Mouse (Mus musculus) retina, postnatal 1 day (tissue): ENCODE results near the gene Pitpna.
"Not testable (repeated sequence)": the region's sequence is repeated elsewhere in the genome, so short reads cannot be mapped to it uniquely, and the experiment has no call there.

Experiments
- DNase-seq: peaks from one replicate; pipeline ENCODE4 v3.0.0-alpha.2; 2012

Pitpna gene

DNA sequence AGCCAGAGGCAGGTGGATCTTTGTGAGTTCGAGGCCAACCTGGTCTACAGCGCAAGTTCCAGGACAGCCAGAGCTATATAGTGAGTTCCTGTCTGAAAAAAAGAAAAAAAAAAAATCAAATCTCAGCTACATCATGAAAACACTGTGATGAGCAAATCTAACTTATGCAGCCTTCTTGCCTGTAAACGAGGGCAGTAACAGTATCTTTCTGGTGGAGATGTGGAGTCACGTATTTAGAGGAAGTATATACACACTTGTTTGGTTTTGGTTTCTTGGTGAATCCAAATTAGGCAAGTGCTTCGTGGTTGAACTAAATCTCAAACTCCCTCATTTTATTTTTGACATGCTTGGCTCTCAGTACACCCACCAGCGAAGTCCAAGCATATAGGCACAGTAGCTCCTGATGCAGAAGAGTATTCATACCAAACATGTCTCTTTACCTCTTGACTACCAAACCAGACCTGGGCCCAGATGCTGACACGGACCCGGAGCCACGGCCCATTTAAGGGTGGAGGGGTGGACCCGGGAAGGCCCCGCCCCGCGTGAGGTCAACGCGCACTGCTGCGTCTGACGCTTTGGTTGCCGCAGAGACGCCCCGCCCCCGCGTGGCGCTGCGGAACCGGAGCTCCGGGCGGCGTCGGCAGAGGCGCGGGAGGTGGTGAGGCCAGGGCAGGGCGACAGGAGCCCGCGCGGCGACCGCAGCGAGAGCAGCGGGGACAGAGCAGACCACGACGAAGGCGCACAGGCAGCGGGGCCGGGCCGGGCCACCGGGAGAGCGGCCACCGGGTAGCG, at the start of gene Pitpna:
Gene Pitpna, plus strand, starts transcription at position 605 of the 792 bp plus-strand sequence.
- DNase-seq = peak; percentile 95

DNA sequence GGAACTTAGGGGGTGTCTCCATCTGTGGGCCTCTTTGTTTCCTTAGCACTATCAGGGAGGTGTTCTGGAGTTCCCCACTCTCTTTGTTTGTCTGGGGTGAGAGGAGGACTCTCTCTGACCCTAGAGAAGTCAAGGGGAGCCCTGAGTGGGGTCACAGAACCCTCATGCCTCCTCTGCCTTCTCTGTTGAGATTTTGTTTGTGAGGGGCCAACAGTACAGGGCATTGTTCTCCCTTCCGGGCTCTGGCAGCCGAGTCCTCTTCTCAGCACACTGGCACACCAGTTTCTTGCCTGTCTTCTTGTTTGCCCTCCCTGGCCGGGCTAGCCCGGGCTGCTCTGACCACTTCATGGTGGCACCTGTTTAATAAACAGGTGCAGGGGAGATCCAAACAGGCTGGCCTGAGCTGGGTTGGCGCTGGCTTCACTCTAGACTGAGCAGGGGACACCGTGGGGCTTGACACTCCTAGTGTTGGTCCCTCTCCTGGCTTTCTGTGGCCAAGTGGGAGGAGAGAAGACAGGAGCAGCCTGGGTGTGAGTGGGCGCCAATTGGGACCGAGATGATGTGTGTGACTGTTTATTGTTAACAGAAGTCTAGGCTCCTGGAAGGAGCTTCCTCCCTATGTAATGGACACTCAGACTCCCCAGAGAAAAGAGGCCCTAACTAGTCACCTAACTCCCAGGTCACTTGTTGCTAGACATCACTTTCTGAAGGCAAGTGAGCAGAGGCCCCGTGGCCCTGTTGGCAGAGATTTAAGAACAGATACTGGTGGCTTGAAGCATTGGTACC, 49.5 kb upstream of the Pitpna start:
- DNase-seq = peak; percentile 24

DNA sequence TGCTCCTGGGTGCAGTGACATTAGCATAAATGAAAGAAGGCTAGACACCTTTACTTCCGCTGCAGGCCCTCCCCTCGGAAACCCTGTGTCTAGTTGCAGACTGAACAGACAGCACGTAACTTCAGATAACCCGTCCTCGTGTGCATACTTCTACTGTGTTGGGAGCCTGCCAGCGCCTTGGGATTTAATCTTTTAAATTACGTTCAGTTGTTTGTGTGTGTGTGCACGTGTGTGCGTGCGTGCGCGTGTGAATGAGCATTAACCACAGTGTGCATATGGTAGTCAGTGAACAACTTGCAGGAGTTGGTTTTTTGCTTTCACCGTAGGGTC, 49.0 kb upstream of the Pitpna start:
- no peak for DNase-seq

DNA sequence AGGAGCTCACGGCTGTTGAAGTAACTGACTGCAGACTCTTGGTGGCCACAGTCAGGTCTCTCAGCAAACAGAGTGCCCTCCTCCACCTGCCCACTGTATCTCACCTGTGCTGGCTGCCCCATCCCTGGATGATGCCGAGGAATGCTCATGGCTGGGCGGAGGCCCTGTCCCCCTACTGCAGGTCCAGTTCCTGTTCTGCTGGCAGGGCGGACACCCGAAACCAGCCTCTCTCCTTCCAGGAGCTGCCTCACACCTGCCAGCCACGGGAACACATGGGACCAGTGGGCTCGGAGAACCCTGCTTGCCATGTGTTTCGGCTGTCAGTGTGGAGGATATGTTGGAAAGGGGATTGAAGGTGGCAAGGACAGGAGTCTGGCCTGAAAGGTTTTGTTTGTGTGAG, 47.7 kb upstream of the Pitpna start:
- no peak for DNase-seq

DNA sequence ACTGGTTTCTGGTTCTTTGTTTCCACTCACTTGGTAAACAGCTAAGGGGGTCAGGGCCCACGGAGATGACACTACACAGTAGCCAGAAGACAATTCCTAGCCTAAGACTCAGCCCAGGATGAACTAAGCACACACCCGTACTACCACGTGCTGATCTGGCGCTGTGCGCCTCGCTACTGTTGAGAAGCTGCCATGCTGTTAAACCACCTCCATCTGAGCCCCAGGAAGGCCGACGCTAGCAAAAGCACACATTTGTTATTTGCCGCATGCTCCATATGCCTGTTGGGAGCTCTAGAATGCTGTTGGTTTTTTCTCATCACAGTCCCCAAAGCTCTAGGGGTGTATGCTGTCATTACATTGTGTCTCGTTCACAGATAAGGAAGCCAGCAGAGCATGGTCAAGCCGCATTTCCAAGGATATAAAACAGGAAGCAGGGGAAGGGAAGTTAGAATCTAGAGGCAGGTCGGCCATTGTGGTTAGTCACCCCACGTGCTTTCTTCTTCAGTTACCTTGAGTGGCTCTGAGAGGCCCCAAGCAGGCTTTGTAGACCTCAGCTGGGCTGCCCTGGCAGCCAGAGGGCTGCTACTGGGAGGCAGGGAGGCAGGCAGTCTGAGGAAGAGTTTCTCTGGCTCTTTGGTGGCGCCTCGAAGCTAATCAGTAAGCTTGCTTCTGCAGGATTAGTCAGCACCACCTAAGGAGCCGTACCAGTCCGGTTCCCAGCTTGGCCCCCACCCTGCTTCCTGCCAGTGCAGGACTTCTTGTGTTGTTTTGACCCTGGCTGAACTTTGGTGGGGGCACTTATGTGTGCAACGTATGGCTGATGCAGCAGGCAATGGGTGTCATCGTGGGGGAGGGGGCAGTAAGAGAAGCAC, 47.0 kb upstream of the Pitpna start:
- no peak for DNase-seq

DNA sequence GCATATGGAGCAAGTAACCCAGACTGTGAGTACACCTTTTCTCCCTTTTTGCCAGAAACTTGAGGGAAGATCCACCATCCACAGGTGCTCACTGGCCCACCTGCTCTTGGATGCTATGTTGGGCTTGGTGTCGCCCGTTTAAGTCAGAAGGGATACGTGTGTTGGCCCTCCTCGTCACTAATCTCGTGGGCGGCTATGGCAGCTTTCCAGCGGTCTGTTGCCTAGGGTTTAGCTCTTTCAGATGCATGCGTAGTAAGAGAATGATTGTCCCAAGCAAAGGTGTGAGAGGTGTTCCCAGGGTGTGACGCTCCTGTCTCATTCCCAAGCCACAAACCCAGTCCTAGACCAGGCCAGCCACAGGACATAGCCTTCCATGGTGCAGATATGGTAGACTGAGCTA, 43.2 kb upstream of the Pitpna start:
- no peak for DNase-seq

DNA sequence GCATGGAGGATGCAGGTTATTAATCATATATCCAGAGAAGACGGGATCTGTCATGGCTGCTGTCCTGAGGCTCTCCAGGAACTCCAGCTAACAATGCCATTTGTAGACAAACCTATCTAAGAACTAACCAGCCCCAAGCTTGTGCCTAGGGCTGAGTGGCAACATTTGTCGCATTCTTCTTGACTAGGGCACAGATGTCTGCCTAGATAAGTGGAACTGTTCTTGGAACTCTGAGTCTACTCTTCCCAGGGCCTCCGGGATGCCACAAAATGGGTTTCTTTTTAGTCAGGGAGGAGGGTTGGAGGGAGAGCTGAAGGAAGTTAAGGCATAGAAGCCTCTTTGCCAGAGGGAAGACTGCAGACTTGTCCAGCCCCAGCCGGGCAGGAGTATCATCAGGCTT, 41.8 kb upstream of the Pitpna start:
- DNase-seq = no peak

DNA sequence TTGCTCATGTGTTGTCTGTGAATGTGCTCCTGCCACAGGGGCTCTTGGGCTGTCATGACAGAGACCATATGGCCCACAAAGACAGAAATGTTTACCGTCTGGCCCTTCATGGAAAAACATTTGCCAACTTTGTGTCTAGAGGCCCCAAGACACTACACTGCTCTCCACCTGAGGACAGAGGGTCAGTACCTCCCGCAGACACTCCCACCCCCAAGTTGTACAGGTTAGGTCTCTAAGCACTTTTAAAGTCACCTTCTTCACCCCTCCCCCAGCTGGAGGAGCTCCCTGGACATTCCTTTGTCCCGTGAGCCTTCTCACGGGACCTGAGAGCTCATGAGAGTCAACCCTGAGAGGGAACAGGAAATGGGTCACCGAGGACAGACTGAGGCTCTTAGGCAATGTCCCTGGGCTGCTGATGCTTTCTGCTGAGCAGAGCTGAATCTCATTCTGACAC, 38.2 kb upstream of the Pitpna start:
- DNase-seq = no peak

DNA sequence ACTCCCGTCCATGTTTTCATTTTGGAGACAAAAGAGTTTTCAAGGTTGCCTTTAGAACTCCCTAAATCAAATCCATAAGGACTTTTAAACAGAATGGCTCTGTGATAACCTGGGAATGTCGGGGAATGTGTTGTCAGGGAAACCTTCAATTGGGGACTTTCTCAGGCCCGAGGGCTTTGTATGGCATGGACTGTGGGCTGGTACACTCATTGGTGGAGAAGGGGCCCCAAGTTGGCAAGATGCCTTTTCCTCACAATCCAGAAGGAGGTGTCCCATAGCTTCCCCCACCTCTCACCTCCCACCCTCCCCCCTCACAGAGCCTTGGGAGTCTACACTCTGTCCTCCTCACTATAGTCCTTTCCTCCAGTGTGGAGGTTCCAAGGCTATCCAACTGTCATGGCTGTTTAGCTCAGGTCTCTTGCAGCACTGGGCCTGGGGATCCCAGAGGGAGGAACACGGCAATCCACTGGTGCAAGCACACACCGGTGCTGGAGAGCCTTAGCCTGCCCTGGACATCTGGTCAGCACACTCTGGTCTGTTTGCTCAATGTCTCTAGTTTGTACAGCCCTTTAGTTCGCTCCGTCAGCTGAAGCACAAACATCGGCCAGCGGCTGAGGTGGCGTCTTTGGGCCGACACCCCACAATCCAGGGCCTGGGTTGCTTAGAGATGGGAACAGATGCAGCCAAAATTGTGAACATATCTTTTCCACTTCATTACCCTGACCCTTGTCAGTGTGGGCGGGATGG, 37.5 kb upstream of the Pitpna start:
- DNase-seq = no peak

DNA sequence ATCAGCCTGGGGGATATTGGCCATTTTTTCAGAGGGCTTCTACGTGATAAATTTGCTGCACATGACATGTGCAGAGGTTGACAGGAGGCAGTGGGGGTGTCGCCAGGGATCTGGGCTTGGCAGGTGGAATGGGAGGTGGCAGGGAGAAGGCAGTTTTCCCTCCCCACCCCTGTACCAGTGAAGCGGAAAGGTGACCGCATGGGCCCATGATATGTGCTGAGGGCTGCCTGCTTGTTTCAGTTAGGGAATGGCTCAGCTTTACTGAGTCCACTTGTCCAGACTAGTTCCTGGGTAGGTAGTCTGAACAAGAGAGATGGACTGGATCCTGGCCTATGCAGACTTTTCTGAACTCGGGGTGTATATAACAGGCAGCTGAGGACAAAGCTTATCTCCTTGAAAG, 36.6 kb upstream of the Pitpna start:
- no peak for DNase-seq

DNA sequence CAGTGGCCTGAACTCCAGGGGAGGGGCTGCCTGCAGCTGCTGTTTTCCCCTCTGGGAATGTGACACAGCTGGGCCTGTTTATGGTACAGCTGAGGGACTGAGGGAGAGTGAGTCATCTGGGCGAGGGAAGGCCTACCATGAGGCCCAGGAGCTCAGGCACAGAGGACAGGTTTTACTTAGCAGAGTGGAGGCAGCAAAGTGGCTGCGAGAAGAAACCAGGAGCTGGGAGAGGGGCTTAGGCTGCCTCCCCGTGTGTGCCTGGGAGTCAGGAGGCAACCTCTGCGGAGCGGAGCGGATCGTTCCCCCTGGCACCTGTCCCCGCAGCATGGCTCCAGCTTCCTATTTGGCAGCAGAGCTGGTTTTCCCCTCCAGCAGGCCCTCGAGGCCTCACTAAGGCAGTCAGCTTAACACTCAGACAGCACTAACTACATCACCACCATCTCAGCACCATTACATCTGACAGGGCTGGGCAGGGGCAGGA, 35.9 kb upstream of the Pitpna start:
- no peak for DNase-seq

DNA sequence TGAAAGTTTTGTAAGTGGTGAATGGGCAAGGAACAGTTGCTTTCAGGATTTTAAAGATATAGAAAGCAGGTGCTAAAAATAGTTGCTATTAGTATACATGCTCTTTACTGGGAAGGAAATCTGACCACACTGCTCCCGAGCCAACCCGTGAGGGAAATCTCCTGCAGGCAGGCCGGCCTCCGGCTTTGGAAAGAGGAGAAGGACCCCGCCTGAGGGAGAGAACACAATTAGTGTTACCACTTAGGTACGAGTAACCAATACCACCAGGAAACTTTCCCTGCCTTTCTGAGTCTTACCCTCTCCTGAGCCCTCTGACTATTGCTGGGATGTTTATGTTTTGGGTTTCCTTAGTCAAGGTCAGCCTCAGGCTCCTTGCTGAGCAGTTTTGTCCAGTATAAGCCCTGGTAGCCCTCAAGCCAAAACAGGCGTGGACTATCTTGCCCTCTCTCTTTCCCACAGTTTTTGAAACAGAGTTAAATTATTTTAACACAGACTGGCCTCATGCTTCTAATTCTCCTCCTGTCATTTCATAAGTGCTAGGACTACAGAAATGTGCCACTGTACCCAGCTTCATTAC, 34.9 kb upstream of the Pitpna start:
- no peak for DNase-seq

DNA sequence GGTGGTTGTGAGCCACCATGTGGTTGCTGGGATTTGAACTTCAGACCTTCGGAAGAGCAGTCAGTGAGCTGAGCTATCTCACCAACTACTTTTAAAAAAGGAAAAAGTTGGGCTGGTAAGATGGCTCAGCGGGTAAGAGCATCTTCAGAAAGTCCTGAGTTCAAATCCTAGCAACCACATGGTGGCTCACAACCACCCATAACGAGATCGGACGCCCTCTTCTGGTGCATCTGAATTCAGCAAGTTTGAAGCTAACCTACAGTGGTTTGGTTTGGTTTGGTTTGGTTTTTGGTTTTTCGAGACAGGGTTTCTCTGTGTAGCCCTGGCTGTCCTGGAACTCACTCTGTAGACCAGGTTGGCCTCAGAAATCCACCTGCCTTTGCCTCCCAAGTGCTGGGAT, 31.9 kb upstream of the Pitpna start:
- not testable (repeated sequence) for DNase-seq

DNA sequence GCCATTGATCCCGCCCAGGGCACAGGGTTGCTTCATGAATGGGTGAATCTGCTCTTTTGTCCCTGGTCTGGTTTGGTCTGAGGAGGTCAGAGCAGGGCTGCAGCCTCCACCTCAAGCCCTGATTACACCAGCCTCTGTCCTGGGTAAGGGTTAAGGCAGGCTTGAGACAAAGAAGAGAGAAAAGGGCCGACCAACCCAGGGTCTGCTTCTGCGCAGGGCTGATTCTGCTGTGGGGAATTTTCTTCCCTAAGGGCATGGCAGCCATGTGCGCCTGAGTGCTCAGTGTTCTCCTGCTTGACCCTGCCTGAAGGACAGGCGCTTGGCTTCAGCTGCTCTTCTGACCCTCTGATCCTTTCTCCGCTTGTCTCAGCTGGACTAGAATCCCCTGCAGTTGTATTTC, 30.8 kb upstream of the Pitpna start:
- DNase-seq = peak; percentile 47

DNA sequence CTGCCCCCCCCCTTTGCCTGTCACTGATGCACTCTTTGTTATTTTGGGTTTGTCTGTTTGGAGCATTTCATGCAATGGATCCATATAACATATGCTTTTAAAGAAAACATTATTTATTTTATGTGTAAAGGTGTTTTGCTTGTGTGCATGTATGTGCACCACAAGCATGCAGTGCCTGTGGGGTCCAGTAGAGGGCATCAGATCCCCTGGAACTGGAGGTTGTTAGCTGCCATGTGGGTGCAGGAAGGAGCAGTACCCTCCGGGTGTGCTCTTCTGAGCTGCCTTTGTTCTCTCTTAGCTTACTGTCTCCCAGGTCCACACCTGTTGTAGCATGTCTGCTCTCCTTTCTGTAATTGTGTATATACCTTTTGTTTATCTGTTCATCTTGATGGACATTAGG, 29.8 kb upstream of the Pitpna start:
- DNase-seq = no peak

DNA sequence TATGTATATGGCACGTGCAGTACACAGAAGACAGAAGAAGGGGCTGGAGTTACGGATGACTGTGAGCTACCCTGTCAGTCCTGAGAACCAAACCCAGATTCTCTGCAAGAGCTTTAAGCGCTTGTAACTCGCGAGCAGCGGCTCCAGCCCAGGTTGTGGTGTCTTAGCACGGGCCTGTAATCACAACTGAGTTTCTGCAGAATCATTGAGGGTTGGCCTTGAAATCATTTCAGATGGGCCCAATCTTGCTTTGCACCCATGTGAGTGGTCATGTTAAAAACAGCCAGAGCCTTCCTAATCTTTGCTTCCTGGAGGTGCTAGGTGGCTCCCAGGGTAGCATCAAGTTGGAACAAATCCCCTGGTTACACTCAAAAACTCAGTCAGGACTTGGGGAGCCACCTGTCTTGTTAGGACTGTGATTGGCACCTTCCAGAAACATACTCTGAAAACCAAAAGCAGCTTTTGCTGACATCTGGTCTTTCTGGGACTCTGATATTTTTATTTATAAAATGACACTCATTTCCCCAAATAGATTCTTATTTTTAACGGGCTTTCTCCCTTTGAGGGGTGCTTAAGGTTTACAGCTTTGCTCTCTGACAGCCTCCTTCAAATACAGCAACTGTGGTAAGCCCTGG, 27.9 kb upstream of the Pitpna start:
- DNase-seq = no peak

DNA sequence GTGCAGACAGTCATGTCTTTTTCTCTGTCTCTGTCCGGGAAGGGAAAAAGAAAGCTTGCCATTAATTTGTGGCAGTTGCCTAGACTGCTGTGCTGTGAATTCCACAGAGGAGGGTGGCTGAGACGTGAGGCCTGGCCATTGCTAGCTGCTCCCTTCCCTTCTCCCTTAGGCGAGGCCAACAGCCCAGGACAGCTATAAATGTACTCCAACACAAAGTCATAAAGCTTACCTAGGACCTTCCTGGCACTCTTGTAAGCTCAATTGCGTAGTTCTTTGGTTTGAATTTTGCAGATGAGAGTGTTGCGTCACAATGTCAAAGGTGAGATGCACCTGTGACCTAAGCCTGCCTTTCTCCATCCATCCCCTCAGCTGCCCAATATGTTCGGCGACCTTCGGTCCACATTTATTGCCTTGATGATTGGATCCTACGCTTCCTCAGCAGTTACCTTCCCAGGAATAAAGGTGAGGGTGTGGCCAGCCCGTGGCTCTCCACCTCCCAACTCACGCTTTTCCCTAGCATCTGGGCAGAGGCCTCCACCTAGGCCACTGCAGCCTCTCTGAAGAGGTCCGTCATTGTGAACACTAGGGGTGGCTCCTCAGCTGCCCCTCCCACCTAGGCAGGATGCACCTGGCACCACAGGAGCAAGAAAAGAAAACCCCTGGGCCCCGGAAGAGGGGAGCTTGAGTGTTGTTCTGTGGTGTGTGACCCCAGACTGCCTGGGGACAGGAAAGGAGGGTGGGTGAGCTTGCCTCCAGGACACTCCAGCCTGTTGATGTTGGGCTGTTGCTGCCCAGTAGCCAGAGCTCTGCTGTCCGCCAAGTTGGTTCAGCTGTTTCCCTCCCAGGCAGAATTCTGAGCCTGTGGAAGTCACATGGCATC, 27.1 kb upstream of the Pitpna start:
- DNase-seq = no peak

DNA sequence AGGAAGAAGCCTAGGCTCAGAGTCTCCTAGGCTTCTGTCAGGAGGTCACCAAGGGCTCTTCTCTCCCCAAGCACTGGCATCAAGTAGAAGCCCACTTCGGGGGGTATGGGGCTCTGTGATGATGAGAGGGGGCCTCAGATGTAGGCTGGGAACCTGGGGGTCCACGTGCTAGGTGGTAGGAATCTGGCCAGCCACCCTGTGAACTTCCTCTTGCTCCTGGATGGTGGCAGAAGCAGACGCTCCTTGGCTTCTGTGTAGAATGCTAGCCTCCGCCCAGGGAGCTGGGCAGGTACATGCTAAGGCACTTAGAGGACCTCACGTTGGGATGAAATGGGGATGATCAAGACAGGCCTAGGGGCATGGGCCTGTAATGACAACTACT, 26.5 kb upstream of the Pitpna start:
- no peak for DNase-seq

DNA sequence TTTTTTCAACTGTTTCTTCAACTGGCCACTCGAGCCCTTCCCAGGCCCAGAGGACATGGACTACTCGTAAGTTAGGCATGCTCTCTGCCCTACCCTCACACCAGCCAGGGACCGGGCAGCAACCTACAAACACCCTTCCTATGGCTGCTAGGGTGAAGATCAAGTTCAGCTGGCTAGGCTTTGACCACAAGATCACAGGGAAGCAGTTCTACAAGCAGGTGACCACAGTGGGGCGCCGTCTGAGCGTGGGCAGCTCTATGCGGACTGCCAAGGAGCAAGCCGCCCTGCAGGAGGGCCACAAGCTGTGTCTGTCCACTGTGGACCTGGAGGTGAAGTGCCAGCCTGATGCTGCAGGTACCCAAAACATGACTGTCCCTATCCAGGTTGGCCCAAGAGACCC, 25.1 kb upstream of the Pitpna start:
- DNase-seq = no peak

DNA sequence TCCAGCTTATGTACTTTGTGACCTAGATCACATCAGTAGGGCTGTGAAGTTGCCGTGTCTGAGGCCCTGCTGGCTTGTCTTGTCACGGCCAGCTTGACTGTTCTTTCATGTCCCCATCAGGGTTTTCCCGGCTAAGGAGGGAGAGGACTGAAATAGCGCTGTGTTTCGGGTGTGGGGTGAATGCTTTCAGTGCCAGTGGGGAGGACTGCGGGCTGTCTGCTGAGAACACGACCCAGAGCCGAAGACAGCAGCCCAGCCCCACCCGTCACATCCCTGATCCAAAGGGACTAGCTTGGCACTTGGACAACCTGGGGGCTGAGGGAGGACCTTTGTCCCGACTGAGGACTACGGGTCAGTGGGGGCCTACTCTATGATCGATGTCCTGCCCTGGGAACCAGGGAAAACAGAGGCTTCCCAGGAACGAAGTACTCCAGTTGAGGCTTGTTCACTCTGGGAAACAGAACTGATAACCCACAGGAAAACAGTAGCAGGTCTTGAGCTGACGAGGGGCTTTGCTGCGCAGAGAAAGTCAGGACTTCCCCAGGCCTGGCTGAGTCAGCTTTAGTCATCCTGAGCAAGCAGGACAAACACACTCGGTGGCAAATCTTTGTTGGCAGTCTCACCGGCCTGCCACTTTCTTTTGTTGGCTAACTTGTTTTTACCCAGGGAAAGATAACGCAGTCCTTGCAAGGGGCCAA, 23.9 kb upstream of the Pitpna start:
- no peak for DNase-seq
